Mouse (Mus musculus) liver, adult 2 months (tissue): ENCODE measurements around the gene Smoc1. TPM values are rescaled to one million over a fixed set of nuclear protein-coding genes. Genes with fewer than 3 reads are reported as not detected.
A peak's percentile ranks its signal among the peaks of the same experiment; 100 is the strongest.

Experiments used
- DNase-seq: peaks from one replicate; pipeline ENCODE4 v3.0.0-alpha.2; 2011; ENCODE audit warnings: low read depth, low spot score; ENCODE audit errors: extremely low read depth
- H3K27ac ChIP-seq: fragments of 200-500 bp; replicated peaks from 2 replicates; pipeline ENCODE4 v1.5.1; 2012; ENCODE audit warnings: low read depth, mild to moderate bottlenecking, control low read depth, inconsistent platforms, low read length; ENCODE audit not compliant: insufficient read depth
- H3K27me3 ChIP-seq: fragments of 200-500 bp; 2 replicates; pipeline ENCODE4 v1.6.1; 2012; ENCODE audit warnings: mild to moderate bottlenecking, moderate library complexity, low read length, inconsistent platforms; ENCODE audit not compliant: control insufficient read depth, insufficient read depth
- H3K36me3 ChIP-seq: fragments of 200-500 bp; 2 replicates; pipeline ENCODE4 v1.6.1; 2012; ENCODE audit warnings: low read length, inconsistent platforms; ENCODE audit not compliant: control insufficient read depth, insufficient read depth
- H3K4me1 ChIP-seq: fragments of 200-500 bp; 2 replicates; pipeline ENCODE4 v1.6.1; 2011; ENCODE audit warnings: low read length; ENCODE audit not compliant: control insufficient read depth, insufficient read depth
- H3K4me3 ChIP-seq: fragments of 200-500 bp; 2 replicates; pipeline ENCODE4 v1.5.1; 2011; ENCODE audit warnings: low read depth, mild to moderate bottlenecking, control low read depth, low read length, moderate library complexity; ENCODE audit not compliant: insufficient read depth
- H3K79me2 ChIP-seq: fragments of 200-500 bp; 2 replicates; pipeline ENCODE4 v1.6.1; 2012; ENCODE audit warnings: inconsistent platforms, mild to moderate bottlenecking, low read length, moderate library complexity; ENCODE audit not compliant: control insufficient read depth, insufficient read depth
- H3K9ac ChIP-seq: fragments of 200-500 bp; 2 replicates; pipeline ENCODE4 v1.6.1; 2012; ENCODE audit warnings: low read depth, mild to moderate bottlenecking, control low read depth, inconsistent platforms, low read length
- CTCF ChIP-seq: fragments of 200-500 bp; IDR thresholded peaks from 2 replicates; pipeline ENCODE4 v1.5.1; 2011; ENCODE audit warnings: low read depth, low read length, control low read depth
- POLR2A ChIP-seq: fragments of 200-500 bp; IDR thresholded peaks from 2 replicates; pipeline ENCODE4 v1.6.1; 2011; ENCODE audit warnings: low read length, control low read depth; ENCODE audit not compliant: insufficient read depth; ENCODE audit errors: extremely low read depth
- WGBS: fragments of 180-500 bp; shearing (Covaris S2); methylation state at CpG from one replicate; pipeline ENCODE4 v1.1.7; 2018; 5-methylcytosine and 5-hydroxymethylcytosine counted together
- polyA plus RNA-seq: library from polyadenylated mRNA; depleted of rRNA; stranded (reverse); fragments of >200 nt; gene quantifications from 2 replicates; pipeline ENCODE4 v1.2.3, GENCODE M21; 2012
- total RNA-seq: library from RNA; depleted of rRNA; stranded (reverse); fragments of >200 nt; gene quantifications from 2 replicates; pipeline ENCODE4 v1.2.3, GENCODE M21; 2014

Smoc1 gene
- total and polyA plus RNA-seq, 2 experiments, result 28.3 to 50.7 TPM

GRCm38 (mm10) chr12:81160831-81161230, 134.2 kb downstream of the Smoc1 start:
- H3K4me1 ChIP-seq, result peaks cover 6% of the 10 kb centered on the region
- WGBS, result 81% methylated on average over 5 of the region's 5 CpGs
- no peak overlapping the region for H3K27ac ChIP-seq
- no peaks in the 10 kb centered on the region for H3K27me3 ChIP-seq
- no peak overlapping the region for H3K4me3 ChIP-seq
- TF ChIP-seq CTCF, result peak; percentile 68
- no peak for TF ChIP-seq POLR2A
- no peaks in the 10 kb centered on the region for H3K79me2 ChIP-seq
- H3K9ac ChIP-seq, result no peak overlapping the region
- DNase-seq, result no peak
- peaks cover 5% of the 10 kb centered on the region; the same call in 1 of the 2 replicates for H3K36me3 ChIP-seq

- no peak for DNase-seq
- H3K9ac ChIP-seq, result no peak overlapping the region
- TF ChIP-seq CTCF (no peak), POLR2A (no peak)
- H3K79me2 ChIP-seq, result no peaks in the 10 kb centered on the region
- H3K4me1 ChIP-seq, result peaks cover 4% of the 10 kb centered on the region
- no peak overlapping the region for H3K27ac ChIP-seq
- no peak overlapping the region for H3K4me3 ChIP-seq
- H3K36me3 ChIP-seq, result peaks cover 5% of the 10 kb centered on the region; the same call in 1 of the 2 replicates
- 83% methylated on average over 2 of the region's 2 CpGs for WGBS
- no peaks in the 10 kb centered on the region for H3K27me3 ChIP-seq
Measured at GRCm38 (mm10) chr12:81161282-81161681, 134.7 kb downstream of the Smoc1 start.

- Histone ChIP-seq H3K27ac (no peak overlapping the region), H3K27me3 (no peaks in the 10 kb centered on the region), H3K4me1 (peaks cover 7% of the 10 kb centered on the region; the same call in 1 of the 2 replicates), H3K4me3 (no peak overlapping the region), H3K79me2 (no peaks in the 10 kb centered on the region), H3K9ac (no peak overlapping the region), H3K36me3 (peaks cover 5% of the 10 kb centered on the region; the same call in 1 of the 2 replicates)
- TF ChIP-seq POLR2A, result no peak
- WGBS, result 76% methylated on average over 3 of the region's 3 CpGs
- no peak for DNase-seq
Measured at GRCm38 (mm10) chr12:81163131-81163530, 136.5 kb downstream of the Smoc1 start.

- no peak for DNase-seq
- peaks cover 9% of the 10 kb centered on the region; the same call in 1 of the 2 replicates for H3K4me1 ChIP-seq
- no peaks in the 10 kb centered on the region for H3K27me3 ChIP-seq
- no peaks in the 10 kb centered on the region for H3K79me2 ChIP-seq
- 82% methylated on average over 3 of the region's 3 CpGs for WGBS
- TF ChIP-seq CTCF (no peak), POLR2A (no peak)
- H3K4me3 ChIP-seq, result no peak overlapping the region
- no peak overlapping the region for H3K27ac ChIP-seq
- no peak overlapping the region for H3K9ac ChIP-seq
- peaks cover 5% of the 10 kb centered on the region; the same call in 1 of the 2 replicates for H3K36me3 ChIP-seq
Measured at GRCm38 (mm10) chr12:81163566-81163965, 137.0 kb downstream of the Smoc1 start.

- Histone ChIP-seq H3K27me3 (no peaks in the 10 kb centered on the region), H3K79me2 (no peaks in the 10 kb centered on the region), H3K36me3 (peaks cover 11% of the 10 kb centered on the region), H3K4me3 (no peak overlapping the region), H3K9ac (no peak overlapping the region), H3K27ac (no peak overlapping the region), H3K4me1 (peaks cover 9% of the 10 kb centered on the region; the same call in 1 of the 2 replicates)
- DNase-seq, result no peak
- WGBS, result 80% methylated on average over 10 of the region's 10 CpGs
- TF ChIP-seq CTCF (no peak), POLR2A (no peak)
Measured at GRCm38 (mm10) chr12:81166092-81166491, 139.5 kb downstream of the Smoc1 start.

GRCm38 (mm10) chr12:81166615-81167014, 140.0 kb downstream of the Smoc1 start:
- DNase-seq, result peak; percentile 62
- TF ChIP-seq CTCF (no peak), POLR2A (no peak)
- H3K4me3 ChIP-seq, result no peak overlapping the region
- no peak overlapping the region for H3K27ac ChIP-seq
- H3K9ac ChIP-seq, result no peak overlapping the region
- peaks cover 9% of the 10 kb centered on the region; the same call in 1 of the 2 replicates for H3K4me1 ChIP-seq
- H3K79me2 ChIP-seq, result no peaks in the 10 kb centered on the region
- whole genome bisulfite sequencing, result 68% methylated on average over 8 of the region's 8 CpGs
- H3K36me3 ChIP-seq, result peaks cover 12% of the 10 kb centered on the region
- H3K27me3 ChIP-seq, result no peaks in the 10 kb centered on the region
